Mouse (Mus musculus) kidney, adult 2 months (tissue): ENCODE measurements at regions not wholly inside any gene's neighbourhood (a gene's known extent, or its start where the extent isn't known, plus 50 kb on each side); places are given as distances from the start of the nearest gene placed in this dataset.

ENCODE experiments used
- CTCF ChIP-seq: fragments of 200-500 bp; conservative IDR thresholded peaks from 2 replicates; pipeline ENCODE4 v1.5.1; 2011; ENCODE audit warnings: low read depth, mild to moderate bottlenecking, control low read depth, low read length, moderate library complexity, mixed read lengths; ENCODE audit not compliant: insufficient read depth, insufficient read length
- POLR2A ChIP-seq: fragments of 200-500 bp; IDR thresholded peaks from one replicate; pipeline ENCODE4 v1.6.1; 2011; ENCODE audit warnings: low read depth, low read length, control low read depth

DNA sequence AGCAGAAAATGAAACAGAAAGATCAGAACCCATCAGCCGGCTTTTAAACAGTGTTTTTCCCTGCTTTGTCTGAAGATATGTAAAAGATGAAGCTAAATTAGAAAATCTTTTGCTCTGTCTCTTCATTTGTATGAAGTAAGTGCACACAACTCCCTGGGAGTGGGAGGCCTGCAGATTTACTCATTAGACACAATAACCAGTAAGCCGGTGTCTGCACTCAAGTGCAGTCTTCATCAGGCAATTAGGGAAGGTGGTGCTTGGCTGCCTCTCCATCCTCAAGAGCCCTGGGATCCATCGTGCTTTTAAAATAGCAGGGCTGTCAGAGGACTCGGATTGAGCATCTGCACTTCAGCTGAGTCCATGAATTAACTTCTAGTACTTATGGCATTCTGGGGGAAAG lies 945.1 kb downstream of the Slc4a3 start:
- TF ChIP-seq CTCF (no peak), POLR2A (no peak)
